Mouse (Mus musculus): ENCODE results near the gene Sgce. TPM values are rescaled to one million over a fixed set of nuclear protein-coding genes. Genes with fewer than 3 reads are reported as not detected.

Gene Sgce
- total and polyA plus RNA-seq, 3 experiments, result not detected

- TF ChIP-seq POLR2AphosphoS2 (IDR thresholded peaks at IDR 0.05; ENCODE audit: low read length) (no peak), KAT2A (conservative IDR thresholded peaks at IDR 0.05; ENCODE audit: low read depth, low read length) (no peak), MYB (IDR thresholded peaks at IDR 0.05; ENCODE audit: low read depth, low read length) (no peak), GATA1 (IDR thresholded peaks at IDR 0.05; ENCODE audit: low read depth, low read length) (no peak), ZMIZ1 (IDR thresholded peaks at IDR 0.05; ENCODE audit: low read depth, low read length) (no peak), NELFE (IDR thresholded peaks at IDR 0.05; ENCODE audit: low read depth, low read length) (no peak), BHLHE40 (IDR thresholded peaks at IDR 0.05; ENCODE audit: borderline replicate concordance, low read depth, low read length) (no peak), MEF2A (IDR thresholded peaks at IDR 0.05; ENCODE audit: extremely low read depth, insufficient replicate concordance, low read depth, low read length, poor library complexity, severe bottlenecking) (no peak)
- H3K36me3 ChIP-seq (ENCODE audit: control insufficient read depth in 1 of 2, insufficient read depth in 2 of 2, low read length in 2 of 2), result no peaks in the 10 kb centered on the region
These were observed 884 bp upstream of the Sgce start for GRCm38 (mm10) chr6:4747677-4748505.

GRCm38 (mm10) chr6:4746036-4746695, 841 bp downstream of the Sgce start:
- TF ChIP-seq SMC3 (IDR thresholded peaks at IDR 0.05; ENCODE audit: low read depth, low read length), result no peak
- no peak for TF ChIP-seq E2F4 (IDR thresholded peaks at IDR 0.05; ENCODE audit: borderline replicate concordance, low read depth, low read length)
- no peak for TF ChIP-seq JUND (IDR thresholded peaks at IDR 0.05; ENCODE audit: low read depth, low read length)
- no peak for TF ChIP-seq ZKSCAN1 (IDR thresholded peaks at IDR 0.05; ENCODE audit: low read depth, low read length)
- no peak for TF ChIP-seq UBTF (IDR thresholded peaks at IDR 0.05; ENCODE audit: borderline replicate concordance, insufficient read depth, low read depth, low read length)
- no peak for TF ChIP-seq ZC3H11A (IDR thresholded peaks at IDR 0.05; ENCODE audit: low read depth, low read length)
- TF ChIP-seq MAZ (IDR thresholded peaks at IDR 0.05; ENCODE audit: low read depth, low read length), result no peak
- no peak for TF ChIP-seq CHD1 (IDR thresholded peaks at IDR 0.05; ENCODE audit: low read depth, low read length)
- TF ChIP-seq EP300 (IDR thresholded peaks at IDR 0.05; ENCODE audit: low read depth in 1 of 2, low read length in 2 of 2), result no peak
- no peak for TF ChIP-seq MAX (IDR thresholded peaks at IDR 0.05; ENCODE audit: low read length)
- no peak for TF ChIP-seq NRF1 (IDR thresholded peaks at IDR 0.05; ENCODE audit: insufficient read depth, low read depth, low read length, poor library complexity, severe bottlenecking)
- Histone ChIP-seq H3K4me1 (ENCODE audit: control insufficient read depth in 1 of 2, insufficient read depth in 2 of 2, low read length in 2 of 2) (no peaks in the 10 kb centered on the region), H3K9ac (ENCODE audit: control insufficient read depth, low read depth, low read length, poor library complexity, severe bottlenecking) (no peak overlapping the region), H3K4me3 (ENCODE audit: control insufficient read depth in 1 of 2, insufficient read depth in 1 of 2, low read depth in 2 of 2, low read length in 2 of 2) (no peak overlapping the region), H3K79me2 (ENCODE audit: control insufficient read depth, insufficient read depth, low read length, poor library complexity) (no peaks in the 10 kb centered on the region), H3K9me3 (replicated peaks; ENCODE audit: insufficient read depth, low read length) (no peaks in the 10 kb centered on the region), H3K27ac (ENCODE audit: control insufficient read depth, low read depth, low read length) (no peak overlapping the region), H3K27me3 (ENCODE audit: control insufficient read depth in 1 of 2, insufficient read depth in 2 of 2, low read length in 2 of 2) (peaks cover 0 to 4% of the 10 kb centered on the region in 2 experiments; a peak in 3 of 4 replicates), H3K36me3 (ENCODE audit: control insufficient read depth in 1 of 2, insufficient read depth in 2 of 2, low read length in 2 of 2) (no peaks in the 10 kb centered on the region)
- no peak for DNase-seq (ENCODE audit: low read depth, low spot score)

More at GRCm38 (mm10) chr6:4747677-4748505, 884 bp upstream of the Sgce start:
- H3K4me3 ChIP-seq (ENCODE audit: control insufficient read depth in 1 of 2, insufficient read depth in 1 of 2, low read depth in 2 of 2, low read length in 2 of 2), result no peak overlapping the region
- peaks cover 0 to 4% of the 10 kb centered on the region in 2 experiments; a peak in 3 of 4 replicates for H3K27me3 ChIP-seq (ENCODE audit: control insufficient read depth in 1 of 2, insufficient read depth in 2 of 2, low read length in 2 of 2)
- no peaks in the 10 kb centered on the region for H3K9me3 ChIP-seq (replicated peaks; ENCODE audit: insufficient read depth, low read length)
- H3K79me2 ChIP-seq (ENCODE audit: control insufficient read depth, insufficient read depth, low read length, poor library complexity), result no peaks in the 10 kb centered on the region
- no peak for DNase-seq (ENCODE audit: low read depth, low spot score)
- no peak overlapping the region for H3K9ac ChIP-seq (ENCODE audit: control insufficient read depth, low read depth, low read length, poor library complexity, severe bottlenecking)
- H3K4me1 ChIP-seq (ENCODE audit: control insufficient read depth in 1 of 2, insufficient read depth in 2 of 2, low read length in 2 of 2), result no peaks in the 10 kb centered on the region
- no peak overlapping the region for H3K27ac ChIP-seq (ENCODE audit: control insufficient read depth, low read depth, low read length)

Measured in MEL (cell line).